Mouse (Mus musculus) left cerebral cortex, postnatal 14 days (tissue): Measurements from ENCODE around the gene Srsf3. TPM values are rescaled to one million over a fixed set of nuclear protein-coding genes. Genes with fewer than 3 reads are reported as not detected.
A peak's percentile ranks its signal among the peaks of the same experiment; 100 is the strongest.
"Not testable (repeated sequence)": the region's sequence is repeated elsewhere in the genome, so short reads cannot be mapped to it uniquely, and the experiment has no call there.

ENCODE experiments used
- DNase-seq, 2 experiments: peaks; one replicate each; pipeline ENCODE4 v3.0.0; 2021 to 2022; ENCODE audit warnings: low spot score in 2 of 2, mixed read lengths in 1 of 2
- intact Hi-C: fragments of 180-260 bp; cut with DNase I; formaldehyde crosslinking; loops from one replicate; pipeline ENCODE4 v1.15.1; 2025
- total RNA-seq, 2 experiments: library from RNA; stranded (reverse); gene quantifications; 2 replicates each; pipeline ENCODE4 v1.2.3; 2021

Gene Srsf3
- total RNA-seq, 2 experiments from 2014 or later: 125 to 127 TPM

DNA sequence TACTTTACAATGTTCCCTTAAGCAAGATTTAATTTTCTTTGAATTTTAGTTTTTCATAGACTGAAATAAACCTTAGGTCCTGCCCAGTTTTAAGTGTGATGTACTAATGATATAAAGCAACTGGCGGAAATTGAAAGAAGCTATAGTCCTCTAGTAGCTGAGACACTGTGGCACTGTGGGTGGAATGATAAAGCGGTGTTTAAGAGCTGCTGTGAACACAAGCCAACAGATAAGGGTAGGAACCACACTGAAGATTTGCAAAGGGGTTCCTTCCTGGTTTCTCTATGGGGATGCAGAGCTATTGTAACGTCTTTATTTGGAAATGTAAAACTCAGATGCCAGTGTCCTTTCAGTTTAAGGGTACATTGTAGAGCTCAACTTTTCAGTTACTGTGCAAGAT lies 9.2 kb downstream of the Srsf3 start:
- intact Hi-C loops, DNase-seq: not testable (repeated sequence)

DNA sequence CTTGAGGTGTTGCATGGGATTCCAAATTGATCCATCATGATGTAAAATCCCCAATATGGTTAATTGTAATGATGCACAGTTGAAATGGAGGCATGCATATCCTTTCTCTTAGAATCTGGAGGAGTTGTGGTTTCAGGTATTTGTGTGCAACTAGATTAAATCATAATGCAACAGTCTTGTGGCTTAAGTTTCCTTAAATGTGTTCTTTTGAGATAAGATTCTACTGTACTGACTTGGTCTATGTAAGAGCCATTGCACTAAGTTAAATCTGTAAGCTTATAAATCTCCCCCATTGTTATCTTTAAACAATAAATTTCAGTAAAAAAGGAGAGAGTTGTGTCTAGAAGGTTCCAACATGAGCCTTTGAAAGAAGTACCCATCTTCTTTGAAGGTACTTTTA lies 10.1 kb downstream of the Srsf3 start:
- DNase-seq: no peak
- intact Hi-C loops: no loop called here

DNA sequence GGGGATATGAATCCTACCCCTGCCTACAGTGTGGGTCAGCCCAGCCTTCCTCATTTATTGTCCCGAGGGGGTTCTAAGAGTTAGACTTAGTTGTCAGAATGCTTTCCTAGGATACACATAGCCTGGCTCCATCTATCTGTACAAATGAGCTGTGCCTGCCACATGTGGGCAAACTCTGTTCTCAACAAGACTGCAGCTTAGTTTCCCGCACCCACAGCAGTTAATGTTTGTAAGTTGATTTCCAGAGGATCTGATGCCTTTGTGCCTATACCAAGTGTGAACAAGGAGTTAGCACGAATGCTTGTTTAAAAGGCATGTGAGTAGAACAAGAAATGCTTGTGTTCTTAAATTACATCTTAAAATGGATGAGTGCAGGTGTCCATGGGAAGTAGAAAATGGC lies 11.2 kb downstream of the Srsf3 start:
- no peak for DNase-seq
- intact Hi-C loops: no loop called here

DNA sequence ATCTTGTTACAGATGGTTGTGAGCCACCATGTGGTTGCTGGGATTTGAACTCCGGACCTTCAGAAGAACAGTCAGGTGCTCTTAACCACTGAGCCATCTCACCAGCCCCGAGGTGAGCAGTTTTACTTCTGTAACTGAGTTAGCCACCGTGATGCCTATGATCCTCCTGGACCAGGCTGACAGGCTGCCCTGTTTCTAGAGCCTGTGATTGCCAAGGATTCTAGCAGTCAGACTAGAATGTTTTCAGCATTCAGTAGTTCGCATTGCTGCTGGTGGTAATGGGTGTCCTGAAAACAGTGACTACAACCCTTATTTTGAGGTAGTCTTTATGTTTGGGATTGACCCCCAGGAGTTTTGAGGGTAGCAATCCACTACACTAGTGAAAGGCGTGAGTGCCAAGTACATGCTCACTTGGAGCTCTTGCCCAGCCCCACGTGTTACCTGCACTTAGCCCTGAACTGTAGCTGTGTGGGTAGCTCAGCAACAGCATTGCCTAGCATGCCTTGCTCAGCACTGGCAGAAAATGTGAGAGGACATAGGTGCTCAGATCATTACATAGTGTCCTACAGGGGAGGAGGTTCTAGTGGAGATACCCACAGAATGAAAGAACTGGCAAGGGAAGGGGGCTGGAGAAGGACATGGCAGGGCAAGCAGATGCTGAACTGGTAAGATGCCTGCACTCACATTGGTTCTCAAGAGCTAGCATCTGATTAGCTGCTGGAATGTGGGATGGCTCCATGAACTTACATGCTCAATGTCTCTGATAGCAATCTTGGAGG lies 11.9 kb downstream of the Srsf3 start:
- intact Hi-C loops: no loop called here
- no peak for DNase-seq

DNA sequence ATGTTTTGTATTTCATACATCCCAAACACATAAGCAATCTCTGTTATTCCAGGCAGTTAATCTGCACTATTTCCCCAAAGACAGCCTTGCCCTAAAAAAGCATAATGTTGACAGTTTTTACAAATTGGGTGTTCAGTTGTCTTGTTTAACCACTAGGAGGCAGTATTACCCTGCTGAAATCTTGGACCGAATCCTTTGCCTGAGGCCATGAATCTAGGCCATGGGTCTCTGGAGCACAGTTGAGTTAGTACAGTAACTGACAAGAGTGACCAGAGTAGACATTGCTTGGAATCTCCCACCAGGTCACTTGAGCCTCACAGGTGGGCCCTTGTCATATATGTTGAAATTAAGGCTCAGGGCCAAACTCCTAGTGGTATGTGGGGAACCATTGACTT lies 12.5 kb downstream of the Srsf3 start:
- intact Hi-C loops: no loop called here

DNA sequence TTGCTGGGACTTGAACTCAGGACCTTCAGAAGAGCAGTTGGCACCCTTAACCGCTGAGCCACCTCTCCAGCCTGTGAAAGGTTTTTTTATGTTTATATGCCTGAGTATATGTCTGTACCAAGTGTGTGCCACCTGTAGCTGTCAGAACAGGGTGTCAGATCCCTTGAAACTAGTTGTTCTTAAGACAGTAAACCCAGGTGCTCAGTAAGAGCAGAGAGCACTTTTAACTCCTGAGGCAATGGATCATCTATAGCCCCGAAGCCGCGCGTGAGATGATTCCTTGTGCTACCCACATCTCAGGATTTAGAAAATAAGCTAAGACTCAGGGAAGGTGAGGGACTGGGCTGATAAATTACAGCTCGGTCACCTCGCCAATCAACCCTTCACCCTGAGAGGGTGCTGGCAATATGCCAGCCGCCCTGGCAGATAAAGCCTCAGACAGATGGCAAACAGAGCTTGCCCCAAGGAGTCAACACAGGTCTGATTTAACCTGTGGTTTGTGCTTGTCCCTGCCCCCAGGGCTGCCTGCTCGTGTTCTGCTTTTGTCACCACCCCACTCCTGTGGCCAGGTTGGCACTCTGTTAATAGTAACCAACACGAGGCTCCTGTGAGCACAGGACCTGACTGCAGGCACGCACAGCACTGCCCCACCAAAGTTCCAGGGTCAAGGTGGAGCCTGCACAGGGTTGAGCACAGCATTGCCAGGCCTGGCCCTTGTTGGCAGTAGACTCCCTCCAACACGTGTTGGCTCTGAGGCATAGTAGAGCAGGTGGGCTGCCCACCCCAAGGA lies 13.5 kb downstream of the Srsf3 start:
- DNase-seq: no peak
- intact Hi-C loops: no loop called here

More for the DNA sequence above, 12.5 kb downstream of the Srsf3 start:
- no peak for DNase-seq

DNA sequence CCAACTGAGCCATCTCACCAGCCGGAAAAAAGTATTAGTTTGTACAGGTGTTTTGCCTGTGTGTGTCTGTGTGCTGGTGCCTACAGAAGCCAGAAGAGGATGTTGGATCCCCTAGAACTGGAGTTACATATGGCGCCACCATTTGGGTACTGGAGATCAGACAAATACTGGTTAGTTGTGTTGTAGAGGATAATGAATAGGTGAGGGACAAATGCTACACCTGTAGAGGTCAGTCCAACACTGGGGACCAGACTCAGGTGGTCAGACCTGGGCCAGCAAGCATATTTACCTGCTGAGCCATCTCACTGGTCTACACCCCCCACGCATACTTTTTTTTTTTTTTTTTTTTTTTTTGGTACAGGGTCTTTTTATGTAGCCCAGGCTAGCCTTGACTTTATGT lies 14.4 kb downstream of the Srsf3 start:
- DNase-seq: no peak
- intact Hi-C loops: no loop called here

DNA sequence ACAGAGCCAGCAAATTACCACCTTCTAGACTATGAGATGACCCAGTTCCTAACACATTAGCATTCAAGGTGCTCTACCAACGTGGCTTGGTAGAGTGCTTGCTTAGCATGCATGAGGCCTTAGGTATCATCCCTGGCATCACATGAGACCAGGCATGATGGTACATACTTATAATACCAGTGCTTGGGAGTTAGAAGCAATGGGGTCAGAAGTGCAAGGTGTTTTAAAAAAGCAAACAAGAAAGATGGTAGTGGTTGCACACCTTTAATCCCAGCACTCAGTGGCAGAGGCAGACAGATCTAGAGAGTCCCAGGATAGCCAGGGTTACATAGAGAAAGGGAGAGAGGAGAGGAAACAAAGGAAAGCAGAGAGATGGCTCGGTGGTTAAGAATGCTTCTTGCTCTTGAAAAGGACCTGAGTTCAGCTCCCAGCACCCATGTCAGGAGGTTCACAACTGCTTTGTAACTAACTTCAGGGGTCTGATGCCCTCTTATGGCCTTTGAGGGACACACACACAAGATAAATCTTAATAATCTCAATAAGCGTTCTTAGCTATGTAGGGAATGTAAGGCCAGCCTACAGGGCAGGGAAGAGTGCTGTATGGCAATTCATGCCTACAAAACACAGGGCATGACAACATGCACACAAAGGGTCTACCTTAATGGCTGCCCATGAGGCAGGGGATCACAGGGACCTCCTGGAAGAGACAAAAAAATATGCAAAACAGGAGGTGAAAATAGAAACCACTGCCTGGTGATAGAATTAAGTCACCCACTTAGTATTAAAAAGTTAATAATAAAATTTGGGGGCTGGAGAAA lies 15.5 kb downstream of the Srsf3 start:
- no peak for DNase-seq
- intact Hi-C loops: loop anchor here (2.0 kb wide), 2 partner anchors 123 to 199 kb away; no protein-coding TSS in a partner anchor

DNA sequence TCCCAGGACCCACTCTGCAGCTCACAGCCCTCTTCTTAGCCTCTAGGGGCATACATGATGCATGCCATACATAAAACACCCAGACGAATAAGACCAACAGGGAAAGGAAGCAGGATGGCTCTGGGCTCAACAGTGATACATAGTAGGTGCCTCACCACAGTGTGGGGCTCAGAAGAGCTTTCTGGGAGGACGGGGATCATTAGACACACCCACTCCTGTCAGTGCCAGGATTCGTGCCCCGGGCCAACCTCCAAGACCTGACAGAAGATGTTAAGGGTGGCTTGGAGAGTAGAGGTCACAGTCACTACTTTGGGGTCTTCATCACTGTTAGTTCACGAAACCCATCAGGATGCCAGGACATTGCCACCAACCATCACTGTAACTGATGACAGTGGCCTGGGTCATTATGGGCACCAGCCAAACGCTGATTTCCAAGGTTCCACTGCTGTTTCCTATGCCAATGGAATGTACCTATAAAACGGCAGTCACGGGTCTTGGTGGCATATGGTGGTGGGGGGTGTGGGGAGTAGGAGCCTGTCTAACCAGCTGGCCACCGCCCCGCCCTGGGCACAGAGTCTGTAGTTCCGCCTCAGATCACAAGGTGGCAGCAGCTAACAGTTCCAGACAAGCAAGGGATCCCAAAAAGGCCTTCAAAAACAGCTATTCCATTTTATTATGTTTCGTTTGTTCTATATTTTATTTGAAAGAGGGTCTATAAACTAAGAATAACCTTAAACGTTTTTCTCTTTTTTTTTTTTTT lies 16.5 kb downstream of the Srsf3 start:
- intact Hi-C loops: loop anchor here (1.0 to 2.0 kb wide), 3 partner anchors 46 to 198 kb away; no protein-coding TSS in a partner anchor
- DNase-seq: peak; percentile 92 to 95

DNA sequence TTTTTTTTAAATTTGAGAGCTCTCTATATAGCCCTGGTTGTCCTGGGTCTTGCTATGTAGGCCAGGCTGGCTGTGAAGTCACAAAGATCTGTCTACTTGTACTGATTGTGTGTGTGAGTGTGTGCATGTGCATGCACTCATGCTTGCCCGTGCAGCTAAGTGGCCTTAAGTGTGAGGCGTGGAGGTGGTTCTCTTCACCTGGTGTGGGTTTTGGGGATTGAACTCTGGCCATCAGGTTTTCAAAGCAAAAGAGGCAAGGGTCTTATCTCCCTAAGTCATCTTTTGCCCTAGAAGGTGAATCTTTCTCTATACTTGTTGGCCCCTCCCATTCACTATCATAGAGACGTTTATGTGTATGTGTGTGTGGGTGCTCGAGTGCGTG lies 17.1 kb downstream of the Srsf3 start:
- DNase-seq: no peak
- intact Hi-C loops: loop anchor here (1.0 to 2.0 kb wide), 3 partner anchors 46 to 197 kb away; no protein-coding TSS in a partner anchor

DNA sequence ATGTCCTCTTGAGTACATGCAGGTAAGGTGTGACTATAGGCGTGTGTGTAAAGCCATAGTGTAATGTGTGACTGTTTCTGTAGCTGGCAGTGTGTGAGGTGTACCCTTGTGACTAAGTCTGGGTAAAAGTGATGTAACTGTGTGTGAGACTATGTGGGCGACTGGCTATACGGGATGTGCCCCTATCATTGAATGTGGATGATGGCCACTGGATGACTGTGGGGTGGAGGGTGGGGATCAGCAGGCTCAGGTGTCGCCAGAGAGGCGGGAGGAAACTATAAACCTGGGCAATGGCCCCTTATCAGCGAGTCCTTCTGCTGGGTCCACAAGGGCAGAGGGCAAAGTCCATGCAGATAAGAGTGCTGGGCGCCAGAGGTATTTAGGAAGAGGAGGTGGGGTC lies 17.5 kb downstream of the Srsf3 start:
- intact Hi-C loops: loop anchor here (1.0 to 2.0 kb wide), 3 partner anchors 45 to 197 kb away; no protein-coding TSS in a partner anchor
- DNase-seq: no peak

DNA sequence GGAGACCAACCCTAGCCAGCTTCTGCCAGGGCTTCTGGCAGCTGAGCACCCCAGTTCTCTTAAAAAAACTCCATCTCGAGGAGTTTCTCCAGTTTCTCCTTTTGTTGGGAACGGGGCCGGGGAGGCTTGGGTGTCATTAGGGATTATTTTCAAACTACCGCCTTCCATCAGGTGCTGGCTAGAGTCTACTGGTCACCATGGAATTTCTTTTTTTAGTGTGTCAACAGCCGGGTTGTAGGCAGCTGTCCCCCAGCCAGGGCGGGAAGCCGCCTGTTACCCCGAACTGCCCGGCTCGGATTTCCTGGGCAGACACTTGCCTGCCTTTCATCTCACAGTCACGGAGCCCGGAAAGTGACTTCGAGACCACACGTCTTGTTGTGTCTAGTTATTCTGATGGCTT lies 18.4 kb downstream of the Srsf3 start:
- intact Hi-C loops: no loop called here
- DNase-seq: no peak

DNA sequence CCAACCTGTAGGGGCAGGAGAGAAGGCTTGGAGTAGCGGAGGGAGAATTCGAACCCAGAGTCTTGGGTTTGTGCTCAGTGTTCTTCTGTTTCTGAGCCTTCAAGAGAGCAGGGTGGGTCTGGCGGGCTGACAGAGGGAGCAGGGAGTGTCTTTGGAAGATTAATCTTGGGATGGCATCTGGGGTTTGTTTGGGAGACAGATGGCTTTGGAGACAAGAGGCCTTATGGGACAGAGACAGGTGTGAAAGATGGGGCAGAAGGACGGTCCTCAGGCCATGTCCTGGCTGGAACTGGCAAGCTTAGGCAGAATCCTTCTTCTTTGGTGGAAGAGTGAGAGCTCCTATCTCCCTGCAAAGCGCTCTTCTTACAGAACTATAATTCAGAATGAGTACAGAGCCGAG lies 20.6 kb downstream of the Srsf3 start:
- no peak for DNase-seq
- intact Hi-C loops: no loop called here

DNA sequence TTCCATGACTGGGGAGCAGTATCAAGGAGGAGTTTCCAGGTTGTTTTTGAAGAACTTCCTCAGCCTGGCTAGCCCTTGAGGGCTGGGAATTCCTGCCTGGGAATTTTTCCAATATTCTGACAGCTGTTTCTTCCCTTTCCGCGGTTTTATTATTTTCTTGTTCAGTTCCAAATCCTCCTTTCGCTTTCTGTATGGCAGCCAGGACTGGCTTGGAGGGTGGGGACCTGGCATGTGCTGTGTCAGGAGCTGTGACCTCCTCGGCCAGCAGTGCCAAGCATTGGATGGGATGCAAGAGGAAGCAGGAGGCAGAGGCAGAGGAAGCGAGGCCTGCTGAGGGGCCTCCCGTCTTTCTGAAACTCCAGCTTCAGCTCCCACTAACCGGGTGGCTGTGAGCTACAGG lies 21.4 kb downstream of the Srsf3 start:
- no peak for DNase-seq
- intact Hi-C loops: no loop called here

DNA sequence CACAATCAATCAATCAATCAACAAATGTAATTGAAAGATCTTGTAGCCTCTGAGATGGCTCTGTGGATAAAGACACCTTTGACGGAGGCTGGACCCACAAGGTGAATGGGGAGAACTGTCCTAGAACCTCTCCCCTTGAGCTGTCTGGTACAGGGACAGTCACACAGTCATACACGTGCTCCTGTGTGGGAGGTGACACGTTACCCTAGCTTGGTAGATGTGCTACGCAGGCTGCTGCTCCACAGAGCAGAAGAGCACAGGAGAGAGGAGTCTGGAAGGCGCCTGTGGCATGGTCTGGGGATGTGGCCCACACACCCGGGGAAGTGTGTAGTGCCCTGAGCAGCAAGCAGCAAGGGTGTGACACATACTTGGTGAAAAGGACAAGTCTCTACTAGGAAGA lies 22.0 kb downstream of the Srsf3 start:
- intact Hi-C loops: no loop called here
- DNase-seq: no peak

DNA sequence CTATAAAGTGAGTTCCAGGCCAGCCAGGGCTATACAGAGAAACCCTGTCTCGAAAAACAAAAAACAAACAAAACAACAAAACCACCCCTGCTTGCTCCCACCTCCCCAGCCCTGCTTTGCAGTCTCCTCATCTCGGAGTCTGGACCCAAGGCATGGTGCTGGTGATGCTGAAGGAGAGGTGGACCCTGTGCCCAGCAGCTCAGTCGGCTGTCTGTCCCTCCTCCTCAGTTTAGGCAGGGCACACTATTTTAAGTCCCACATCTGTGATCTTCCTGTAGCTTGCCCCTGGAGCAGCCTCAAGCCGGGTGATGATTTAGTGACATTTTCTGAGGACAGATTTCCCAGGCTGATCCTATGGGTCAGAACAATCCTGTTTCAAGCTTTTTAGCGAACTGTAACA lies 23.2 kb downstream of the Srsf3 start:
- DNase-seq: no peak
- intact Hi-C loops: no loop called here

DNA sequence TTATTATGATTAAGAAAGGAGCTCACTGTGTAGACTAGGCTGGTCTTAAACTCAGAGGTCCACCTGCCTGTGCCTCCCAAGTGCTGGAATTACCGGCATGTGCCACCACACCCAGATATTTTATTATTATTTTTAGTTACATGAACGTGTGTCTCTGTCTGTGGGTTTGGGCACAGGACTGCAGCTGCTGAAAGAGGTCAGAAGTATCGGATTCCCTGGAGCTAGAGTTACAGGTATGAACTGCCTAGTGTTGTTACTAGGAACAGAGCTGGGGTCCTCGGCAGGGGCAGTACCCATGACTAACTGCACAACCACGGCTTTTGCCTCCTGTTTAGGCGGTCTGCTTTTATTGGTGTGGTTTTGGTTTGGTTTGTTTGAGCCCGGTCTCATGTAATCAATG lies 23.8 kb downstream of the Srsf3 start:
- no peak for DNase-seq

DNA sequence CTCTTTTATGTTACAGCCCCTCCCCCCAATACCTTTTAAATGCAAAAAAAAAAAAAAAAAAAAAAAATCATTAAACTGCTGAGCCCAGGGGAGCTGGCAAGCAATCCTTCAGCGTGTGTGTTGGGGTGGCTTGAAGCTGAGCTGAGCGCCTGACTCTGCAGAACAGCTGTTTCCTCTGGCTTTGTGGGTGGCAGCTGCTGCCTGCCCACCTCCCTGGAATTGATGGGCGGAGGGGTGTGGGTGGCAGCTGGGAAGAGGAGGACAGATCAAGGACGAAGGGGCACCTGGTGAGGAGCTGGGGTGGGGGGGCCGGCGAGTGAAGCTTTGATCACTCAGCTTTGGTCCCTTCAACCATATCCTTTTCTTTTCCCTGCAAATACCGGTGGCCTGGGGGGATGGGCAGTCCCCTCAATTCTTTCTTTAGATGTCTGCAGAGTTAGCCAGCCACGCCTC lies 24.3 kb downstream of the Srsf3 start:
- DNase-seq: no peak
- intact Hi-C loops: no loop called here

More for the DNA sequence above, 23.8 kb downstream of the Srsf3 start:
- intact Hi-C loops: no loop called here

DNA sequence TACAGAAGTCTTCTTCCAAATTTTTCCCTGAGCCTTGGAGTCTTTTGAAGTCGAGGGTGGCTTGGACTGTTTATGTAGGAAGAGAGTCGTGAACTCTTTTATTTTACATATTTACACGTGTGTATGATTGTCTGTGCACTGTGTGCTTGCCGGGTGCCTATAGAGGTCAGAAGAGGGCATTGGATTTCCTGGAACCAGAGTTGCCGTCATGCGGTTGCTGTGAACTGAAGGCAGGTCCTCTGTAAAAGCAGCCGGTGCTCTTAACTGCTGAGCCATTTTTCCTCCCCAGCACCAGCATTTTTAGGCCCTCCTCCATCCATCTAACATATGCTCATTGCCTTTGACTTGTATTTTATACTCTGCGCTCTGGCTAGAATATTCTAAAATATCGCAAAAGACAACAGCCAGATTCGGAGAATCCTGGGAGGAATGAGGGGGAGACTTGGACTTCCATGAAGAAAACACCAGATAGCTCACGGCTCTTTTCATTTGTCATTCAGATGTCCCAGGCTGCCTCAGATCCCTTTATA lies 25.0 kb downstream of the Srsf3 start:
- no peak for DNase-seq
- intact Hi-C loops: no loop called here
